Mouse (Mus musculus) adrenal gland, postnatal 10 days (tissue): ENCODE results near the gene C330007P06Rik. TPM values are rescaled to one million over a fixed set of nuclear protein-coding genes. Genes with fewer than 3 reads are reported as not detected.
A peak's percentile ranks its signal among the peaks of the same experiment; 100 is the strongest.

Experiments used
- DNase-seq: peaks from one replicate; pipeline ENCODE4 v3.0.0; 2021; ENCODE audit warnings: mixed read lengths
- long read RNA-seq, 2 experiments: library from polyadenylated mRNA; stranded (forward); transcript quantifications; one replicate each; pipeline ENCODE4 v2.0.0; 2021
- total RNA-seq, 2 experiments: library from RNA; stranded (reverse); gene quantifications; 2 replicates each; pipeline ENCODE4 v1.2.3; 2021

Gene C330007P06Rik
- total RNA-seq, result 10 to 100 TPM; 41.0 to 46.1 TPM
- long read RNA-seq, experiment 1, transcript C330007P06Rik-202 (7 exons, 3,340 nt), result major isoform, 21 of 31 reads
- long read RNA-seq, experiment 1, partial matches to known transcripts, result 1 of 31 reads
- long read RNA-seq, experiment 1, other reads (novel, unspliced or antisense), result 9 of 31 reads
- long read RNA-seq, experiment 2, transcript C330007P06Rik-202 (7 exons, 3,340 nt), result major isoform, 23 of 30 reads
- long read RNA-seq, experiment 2, partial matches to known transcripts, result 1 of 30 reads
- long read RNA-seq, experiment 2, other reads (novel, unspliced or antisense), result 6 of 30 reads

GRCm38 (mm10) chrX:36873765-36874164 lies at the start of gene C330007P06Rik, which contains the start of gene Ube2a:
C330007P06Rik (minus strand) TSS chrX:36874111.
Ube2a (plus strand) TSS chrX:36873900.
- no peak for DNase-seq

DNA sequence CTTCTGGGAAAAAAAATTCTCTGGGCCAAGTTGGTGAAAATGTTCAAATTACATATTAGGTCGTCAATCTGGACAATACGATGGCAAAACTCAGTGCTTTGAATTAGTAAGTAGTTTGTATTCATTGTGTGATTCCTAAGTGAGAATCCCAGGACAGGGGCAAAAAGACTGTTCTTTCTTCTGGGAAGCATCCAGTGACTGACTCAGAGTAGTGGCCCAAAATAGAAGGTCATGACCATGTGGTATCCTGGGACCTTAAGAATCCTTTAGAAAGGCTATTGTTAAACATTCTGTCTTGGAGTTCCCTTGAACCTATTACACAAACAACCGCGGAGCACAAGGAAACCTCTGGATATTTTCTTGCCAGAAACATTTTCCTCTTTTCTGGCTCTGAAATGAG lies 47.4 kb upstream of the C330007P06Rik start:
- DNase-seq, result no peak

- no peak for DNase-seq
These were observed 43.8 kb upstream of the C330007P06Rik start for GRCm38 (mm10) chrX:36917749-36918148.

DNA sequence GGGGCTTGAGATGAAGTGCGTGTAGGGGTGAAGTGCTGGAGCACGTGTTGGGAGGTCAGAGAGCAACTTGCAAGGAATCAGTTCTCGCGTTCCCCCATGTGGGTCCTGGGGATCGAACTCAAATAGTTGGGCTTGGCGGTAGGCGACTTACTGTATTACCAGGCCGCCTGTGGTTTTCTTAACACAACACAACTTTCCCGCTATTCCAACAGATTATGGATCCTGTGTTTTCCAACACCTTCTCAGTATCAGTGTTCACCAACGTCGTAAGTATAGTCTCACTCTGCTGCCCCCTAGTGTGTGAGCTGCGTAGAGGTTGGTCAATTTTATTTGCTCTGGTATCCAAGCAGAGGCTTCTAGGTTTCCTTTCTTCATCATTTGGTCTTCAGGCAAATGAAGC lies 37.4 kb upstream of the C330007P06Rik start:
- DNase-seq, result peak; percentile 68

- DNase-seq, result no peak
These were observed 32.6 kb upstream of the C330007P06Rik start for GRCm38 (mm10) chrX:36906539-36906938.

DNA sequence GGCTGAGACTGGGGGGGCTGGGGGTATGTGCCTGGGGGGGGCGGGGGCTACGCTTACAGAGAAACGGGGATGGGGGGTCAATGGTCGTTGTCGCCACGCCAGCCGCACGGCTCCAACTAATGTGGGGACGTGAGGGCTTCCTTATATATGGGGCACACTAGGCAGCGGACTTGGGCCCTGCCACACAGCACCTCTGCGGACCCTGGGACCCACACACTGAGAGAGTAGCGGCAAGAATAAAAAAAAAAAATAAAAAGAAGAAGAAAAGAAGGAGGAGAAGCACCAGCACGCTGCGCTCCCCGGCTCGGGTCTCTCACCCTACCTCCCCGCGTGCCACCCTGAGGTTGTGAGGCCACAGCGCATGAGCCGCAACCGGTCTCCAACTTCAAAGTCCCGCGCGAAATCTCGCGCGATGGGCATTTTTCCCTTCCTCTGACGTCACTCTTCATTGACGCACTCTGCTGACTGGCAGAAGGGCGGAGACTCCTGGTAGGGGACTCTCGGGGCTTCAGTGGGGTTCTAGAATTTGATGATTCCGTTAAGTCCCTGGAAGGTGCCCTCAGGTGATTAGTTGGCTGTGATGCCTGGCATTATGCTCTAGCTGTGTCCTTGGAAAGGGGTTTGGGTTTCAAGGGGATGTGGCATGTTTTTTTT lies 29.3 kb upstream of the C330007P06Rik start:
- peak; percentile 91 for DNase-seq

GRCm38 (mm10) chrX:36902321-36903114 lies 28.6 kb upstream of the C330007P06Rik start, which contains the start of gene Nkrf:
Nkrf (minus strand) TSS chrX:36902899.
- peak; percentile 49 for DNase-seq

- no peak for DNase-seq
These were observed 27.7 kb upstream of the C330007P06Rik start for GRCm38 (mm10) chrX:36901655-36902054.

GRCm38 (mm10) chrX:36898931-36899330 lies 25.0 kb upstream of the C330007P06Rik start:
- peak; percentile 4 for DNase-seq

- peak; percentile 3 for DNase-seq
These were observed 10.8 kb upstream of the C330007P06Rik start for GRCm38 (mm10) chrX:36884719-36885118.

DNA sequence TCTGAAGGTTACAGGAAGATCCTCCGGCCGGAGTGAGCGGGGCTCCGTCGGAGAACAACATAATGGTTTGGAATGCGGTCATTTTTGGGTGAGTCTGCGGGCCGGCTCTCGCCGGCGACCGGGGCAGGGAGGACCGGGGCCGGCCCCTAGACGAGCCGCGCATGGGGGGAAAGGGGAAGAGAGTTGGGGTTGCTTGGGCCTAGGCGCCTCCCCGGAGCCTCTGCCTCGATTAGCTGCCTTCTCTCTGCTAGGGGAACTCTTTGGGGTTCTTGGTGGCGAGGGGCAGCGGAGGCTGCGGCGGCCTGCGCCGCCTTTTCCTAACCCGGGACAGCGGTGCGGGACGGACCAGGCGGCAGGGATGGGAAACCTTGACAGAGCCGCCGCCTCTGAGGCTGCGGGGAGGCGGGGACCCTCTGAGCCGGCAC lies 805 bp upstream of the C330007P06Rik start:
- DNase-seq, result no peak

GRCm38 (mm10) chrX:36874178-36874696 lies 326 bp upstream of the C330007P06Rik start:
- DNase-seq, result peak; percentile 94

- DNase-seq, result no peak
These were observed 3.5 kb downstream of the C330007P06Rik start for GRCm38 (mm10) chrX:36870372-36870771.

DNA sequence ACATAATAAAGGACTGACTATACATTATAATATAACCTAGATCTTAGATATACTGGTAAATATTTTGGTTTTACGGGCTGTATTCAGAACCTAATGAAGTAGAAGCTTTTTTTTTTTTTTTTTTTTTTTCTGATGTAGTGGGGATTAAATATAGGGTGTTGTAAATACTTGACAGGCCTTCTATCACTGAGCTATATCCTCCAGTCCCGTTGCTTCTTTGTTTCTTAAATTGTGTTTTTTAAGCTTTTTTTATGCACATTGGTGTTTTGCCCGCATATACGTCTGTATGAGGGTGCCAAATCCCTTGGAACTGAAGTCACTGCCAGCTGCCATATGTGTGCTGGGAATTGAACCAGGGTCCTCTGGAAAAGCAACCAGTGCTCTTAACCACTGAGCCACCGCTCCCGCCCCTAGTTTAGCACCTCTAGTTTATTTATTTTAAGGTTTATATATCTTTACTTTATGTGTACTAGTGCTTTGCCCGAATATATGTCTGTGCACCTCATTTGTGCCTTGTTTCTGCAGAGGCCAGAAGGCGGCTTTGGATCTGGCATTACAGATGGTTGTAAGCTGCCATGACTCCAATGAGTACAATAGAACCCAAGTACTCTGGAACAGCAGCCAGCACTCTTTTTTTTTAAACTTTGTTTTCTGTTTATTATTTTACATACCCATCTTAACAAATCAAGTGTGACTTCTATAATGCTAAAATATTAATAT lies 9.1 kb downstream of the C330007P06Rik start:
- DNase-seq, result no peak

- DNase-seq, result peak; percentile 86
These were observed 9.9 kb downstream of the C330007P06Rik start for GRCm38 (mm10) chrX:36863766-36864608.

DNA sequence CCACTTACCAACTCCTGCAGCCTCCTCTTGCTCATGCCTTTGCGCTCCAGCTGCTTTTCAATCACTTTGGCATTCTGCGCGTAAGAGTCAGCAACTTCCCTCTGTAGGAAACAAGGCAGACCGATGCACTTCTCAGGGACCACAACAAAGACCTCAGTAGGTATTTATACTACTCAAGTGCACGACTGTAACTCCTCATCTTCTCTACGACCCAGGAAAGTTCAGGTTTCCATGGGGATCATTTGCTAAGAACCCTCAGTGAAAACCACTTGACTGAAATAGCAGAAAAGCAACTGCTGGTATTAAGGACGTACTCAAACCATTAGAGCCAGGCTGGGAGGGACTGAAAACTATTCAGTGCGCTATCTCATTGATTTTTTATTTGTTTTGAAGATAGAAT lies 21.3 kb downstream of the C330007P06Rik start:
- no peak for DNase-seq

DNA sequence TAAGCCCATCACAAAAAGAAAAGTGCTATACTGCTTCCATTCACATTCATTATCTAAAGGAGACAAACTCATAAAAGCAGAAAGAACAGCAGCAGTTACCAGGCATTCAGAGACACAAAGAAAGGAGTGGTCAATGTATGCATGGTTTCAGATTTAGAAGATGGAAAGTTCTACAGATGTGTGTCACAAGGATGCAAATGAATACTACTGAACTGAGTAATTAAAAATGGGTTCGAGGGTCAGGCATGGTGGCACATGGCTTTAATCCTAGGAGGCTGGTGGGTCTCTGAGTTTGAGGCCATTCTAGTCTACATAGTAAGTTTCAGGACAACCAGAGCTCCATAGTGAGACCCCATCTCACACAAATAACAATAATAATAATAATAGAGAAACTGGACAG lies 26.8 kb downstream of the C330007P06Rik start:
- DNase-seq, result no peak

DNA sequence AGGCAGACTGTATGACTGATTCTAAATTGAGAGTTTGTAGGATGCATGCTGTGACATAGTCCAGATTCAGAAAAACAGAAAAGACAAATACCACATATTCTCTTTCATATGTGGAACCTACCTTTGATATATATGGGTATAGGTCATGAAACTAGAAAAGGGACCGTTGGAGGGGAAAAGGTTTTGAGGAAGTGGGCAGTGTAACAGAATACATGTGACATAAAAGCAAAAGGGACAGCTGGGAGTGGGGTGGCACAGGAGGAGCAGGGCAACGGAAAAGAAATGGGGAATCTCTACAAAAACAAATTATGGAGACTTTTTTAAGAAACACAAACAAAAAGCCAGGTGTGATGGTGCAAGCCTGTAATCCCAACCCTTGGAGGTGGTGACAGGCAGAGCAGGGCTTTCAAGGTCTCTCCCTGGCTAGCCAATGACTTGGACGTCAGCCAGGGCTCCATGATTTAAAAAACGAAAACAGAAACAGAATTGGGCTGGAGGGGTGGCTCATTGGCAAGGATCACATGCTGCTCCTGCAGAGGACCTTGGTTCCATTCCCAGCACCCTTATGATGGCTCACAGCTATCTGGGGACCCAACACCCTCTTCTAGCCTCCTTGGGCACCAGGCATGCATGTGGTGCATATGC lies 30.4 kb downstream of the C330007P06Rik start:
- DNase-seq, result peak; percentile 46

DNA sequence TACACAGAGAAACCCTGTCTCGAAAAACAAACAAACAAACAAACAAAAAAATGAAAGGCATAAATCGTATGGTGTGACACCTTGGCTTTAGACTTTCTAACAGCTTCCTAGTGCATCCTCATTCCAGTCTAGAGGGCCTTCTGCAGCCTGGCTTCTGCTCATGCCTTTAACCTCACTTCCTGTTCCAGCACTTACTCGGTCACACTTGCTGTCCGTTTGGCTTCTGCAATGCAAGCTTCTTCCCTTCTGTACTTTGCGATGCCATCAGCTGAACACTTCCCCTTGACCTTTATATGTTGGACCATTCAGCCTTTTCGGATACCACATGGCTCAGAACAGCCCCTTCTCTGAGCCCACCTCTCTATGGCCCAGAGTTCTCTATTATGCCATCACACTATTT lies 32.2 kb downstream of the C330007P06Rik start:
- no peak for DNase-seq

- DNase-seq, result peak; percentile 41
These were observed 34.5 kb downstream of the C330007P06Rik start for GRCm38 (mm10) chrX:36839391-36839790.
